Mouse (Mus musculus): Measurements from ENCODE around the gene Notch3. TPM values are rescaled to one million over a fixed set of nuclear protein-coding genes. Genes with fewer than 3 reads are reported as not detected.

The Notch3 gene
- total RNA-seq, 2 experiments from 2014 or later: 0.09 TPM; not detected in 1

- ATAC-seq (replicated peaks; ENCODE audit: low FRiP score, poor library complexity, severe bottlenecking): peak; percentile 40; the same call in 1 of the 2 replicates
These were observed 3.0 kb upstream of the Notch3 start for GRCm38 (mm10) chr17:32169518-32170225.

- ATAC-seq (replicated peaks; ENCODE audit: low FRiP score, poor library complexity, severe bottlenecking): no peak
These were observed 653 bp downstream of the Notch3 start for GRCm38 (mm10) chr17:32165803-32166595.

- ATAC-seq (replicated peaks; ENCODE audit: low FRiP score, poor library complexity, severe bottlenecking): no peak
These were observed 1.3 kb downstream of the Notch3 start for GRCm38 (mm10) chr17:32165266-32165802.

DNA sequence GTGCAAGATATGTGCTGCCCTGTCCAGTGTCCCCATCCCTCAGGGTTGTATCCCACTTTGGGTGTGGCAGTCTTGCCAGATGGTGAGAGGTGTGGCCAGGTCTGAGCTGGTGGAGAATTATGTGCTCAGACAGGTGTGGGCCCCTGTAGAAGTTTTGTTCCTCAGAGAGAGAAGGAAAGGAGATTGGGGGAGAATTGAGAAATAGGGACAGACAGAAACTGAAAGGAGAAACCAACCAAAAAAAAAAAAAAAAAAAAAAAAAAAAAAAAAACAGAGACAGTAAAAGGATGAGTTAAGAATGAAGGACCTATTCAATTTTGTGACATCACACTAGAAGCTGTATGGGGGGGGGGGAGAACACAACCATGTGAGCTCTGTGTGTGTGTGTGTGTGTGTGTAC, 1.9 kb downstream of the Notch3 start:
- no peak for ATAC-seq (replicated peaks; ENCODE audit: low FRiP score, poor library complexity, severe bottlenecking)

- ATAC-seq (replicated peaks; ENCODE audit: low FRiP score, poor library complexity, severe bottlenecking): no peak
These were observed 2.6 kb downstream of the Notch3 start for GRCm38 (mm10) chr17:32163910-32164650.

DNA sequence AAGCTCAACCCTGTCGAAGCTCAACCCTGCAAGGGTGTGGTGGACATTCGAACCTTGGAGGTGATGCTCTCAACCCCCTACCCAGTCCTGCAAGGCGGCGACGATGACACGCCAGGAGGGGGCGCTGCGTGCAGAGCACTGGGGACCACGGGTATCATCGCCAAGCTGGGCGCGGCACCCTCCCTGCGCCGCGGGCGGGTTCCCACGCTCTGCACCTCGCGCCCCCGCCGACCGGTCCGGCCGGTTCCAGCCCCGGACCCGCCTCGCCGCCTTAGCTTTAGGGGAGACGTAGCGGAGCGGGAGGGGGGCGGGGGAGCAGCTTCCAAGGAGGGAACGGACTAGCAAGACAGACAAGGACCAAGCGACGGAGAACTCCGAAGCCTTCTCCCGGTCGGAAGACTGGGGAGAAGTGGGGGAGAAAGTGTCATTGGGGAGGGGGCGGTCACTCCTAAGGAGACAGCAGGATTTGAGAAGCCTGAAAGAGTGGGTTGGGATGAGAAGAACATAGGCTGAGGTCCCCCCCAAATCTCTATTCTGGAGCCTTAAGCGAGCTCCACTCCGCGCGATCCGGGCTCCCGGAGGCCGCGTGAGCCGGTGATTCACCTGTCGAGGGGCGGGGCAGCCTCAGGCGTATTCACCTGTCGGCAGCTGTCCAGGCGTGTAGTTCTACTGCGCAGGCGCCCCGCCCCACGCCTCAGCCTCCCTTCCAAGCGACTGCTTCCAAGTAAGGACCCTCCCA, 4.4 kb downstream of the Notch3 start:
- ATAC-seq (replicated peaks; ENCODE audit: low FRiP score, poor library complexity, severe bottlenecking): no peak

DNA sequence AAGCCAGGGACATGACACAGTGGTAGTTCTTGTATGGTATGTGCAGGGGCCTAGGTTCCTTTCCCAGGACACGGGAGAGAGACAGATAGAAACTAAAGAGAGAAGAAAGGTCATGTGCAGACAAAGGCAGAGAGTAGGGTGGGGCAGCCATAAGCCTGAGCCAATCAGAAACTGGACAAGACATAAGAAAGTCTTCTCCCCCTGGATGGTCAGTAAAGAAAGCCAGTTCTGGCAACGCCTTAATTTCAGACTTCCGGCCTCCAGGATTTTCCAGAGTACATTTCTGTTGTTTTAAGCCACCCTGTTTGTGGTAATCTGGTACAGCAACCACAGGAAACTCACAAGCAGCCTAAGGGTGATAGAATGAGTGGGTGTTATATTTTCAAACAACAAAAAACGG, 5.8 kb downstream of the Notch3 start:
- ATAC-seq (replicated peaks; ENCODE audit: low FRiP score, poor library complexity, severe bottlenecking): no peak

- ATAC-seq (replicated peaks; ENCODE audit: low FRiP score, poor library complexity, severe bottlenecking): no peak
These were observed 7.8 kb downstream of the Notch3 start for GRCm38 (mm10) chr17:32158841-32159240.

DNA sequence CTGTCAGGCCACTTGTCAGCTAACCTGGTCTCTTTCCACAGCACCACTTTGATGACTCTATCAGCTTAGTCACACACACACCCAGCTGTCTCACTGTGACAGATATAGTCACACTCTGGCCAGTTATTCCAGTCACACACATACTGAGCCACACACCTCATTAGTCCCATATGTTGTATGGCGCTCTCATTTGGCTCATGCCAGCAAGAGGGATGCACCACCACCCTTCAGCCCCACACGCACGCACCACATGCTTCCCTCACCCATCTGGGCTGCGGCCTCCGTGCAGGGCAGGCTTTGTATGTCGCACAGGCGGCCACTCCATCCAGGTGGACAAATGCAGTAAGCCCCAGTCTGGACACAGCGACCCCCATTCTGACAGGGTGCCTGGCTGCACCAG, 19.9 kb downstream of the Notch3 start:
- no peak for ATAC-seq (replicated peaks; ENCODE audit: low FRiP score, poor library complexity, severe bottlenecking)

DNA sequence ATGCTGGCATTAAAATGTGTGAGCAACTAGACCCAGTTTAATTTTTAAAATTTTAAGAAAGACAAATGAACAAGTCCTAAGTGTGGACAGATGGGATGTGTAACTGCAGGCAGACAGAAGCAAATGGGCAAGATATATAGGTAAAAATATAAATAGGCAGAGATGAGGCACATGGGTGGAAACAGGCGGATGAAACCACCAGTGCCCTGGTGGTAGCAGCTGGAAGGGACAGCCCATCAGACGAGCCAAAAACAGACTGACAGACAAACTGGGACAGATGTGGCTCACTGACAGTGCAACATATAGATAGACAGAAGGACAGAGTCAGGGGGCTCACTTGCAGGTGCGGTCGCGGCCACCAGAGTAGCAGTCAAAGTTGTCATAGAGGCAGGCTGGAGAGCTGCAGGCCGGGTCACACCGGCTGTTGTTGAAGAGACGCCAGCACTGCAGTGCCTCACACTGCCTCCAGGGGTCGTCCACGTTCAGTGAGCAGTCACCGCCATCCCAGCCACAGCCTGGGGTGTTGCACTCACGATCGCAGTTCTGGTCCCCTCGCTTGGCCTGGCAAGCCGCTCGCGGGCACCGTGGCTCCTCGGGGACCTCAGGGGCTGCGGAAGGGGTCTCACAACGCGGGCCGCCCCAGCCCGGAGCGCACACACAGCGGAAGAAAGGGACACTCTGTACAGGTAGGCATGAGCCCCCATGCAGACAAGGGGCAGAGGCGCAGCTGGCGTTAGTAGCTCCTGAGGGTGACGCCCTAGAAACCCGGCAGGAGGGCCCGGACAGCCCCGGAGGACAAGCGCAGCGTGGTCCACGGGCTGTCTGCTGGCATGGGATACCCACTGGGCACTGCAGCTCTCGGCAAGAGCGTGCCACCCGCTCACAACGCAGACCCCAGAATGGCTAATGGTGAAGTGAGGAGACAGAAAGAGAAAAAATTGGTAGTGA, 23.5 kb downstream of the Notch3 start:
- peak; percentile 87 for ATAC-seq (replicated peaks; ENCODE audit: low FRiP score, poor library complexity, severe bottlenecking)

DNA sequence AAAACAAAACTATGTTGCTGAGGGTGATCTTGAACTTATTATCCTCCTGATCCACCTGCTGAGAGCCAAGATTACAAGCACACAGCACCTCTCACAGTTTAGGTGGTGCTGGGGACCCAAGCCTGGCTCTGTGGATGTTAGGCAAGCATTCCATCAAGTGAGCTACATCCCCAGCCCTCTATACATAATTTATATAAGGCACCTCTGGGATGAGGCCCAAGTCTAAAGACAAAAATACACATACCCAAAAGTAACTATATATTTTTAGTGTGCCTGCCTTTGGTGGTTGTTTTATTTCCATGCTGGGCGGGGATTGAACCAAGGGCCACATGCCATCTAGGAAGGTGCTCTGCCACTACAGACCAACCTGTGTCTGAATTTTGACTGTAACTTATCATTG, 24.4 kb downstream of the Notch3 start:
- ATAC-seq (replicated peaks; ENCODE audit: low FRiP score, poor library complexity, severe bottlenecking): no peak

GRCm38 (mm10) chr17:32133375-32133774, 33.3 kb downstream of the Notch3 start:
- no peak for ATAC-seq (replicated peaks; ENCODE audit: low FRiP score, poor library complexity, severe bottlenecking)

DNA sequence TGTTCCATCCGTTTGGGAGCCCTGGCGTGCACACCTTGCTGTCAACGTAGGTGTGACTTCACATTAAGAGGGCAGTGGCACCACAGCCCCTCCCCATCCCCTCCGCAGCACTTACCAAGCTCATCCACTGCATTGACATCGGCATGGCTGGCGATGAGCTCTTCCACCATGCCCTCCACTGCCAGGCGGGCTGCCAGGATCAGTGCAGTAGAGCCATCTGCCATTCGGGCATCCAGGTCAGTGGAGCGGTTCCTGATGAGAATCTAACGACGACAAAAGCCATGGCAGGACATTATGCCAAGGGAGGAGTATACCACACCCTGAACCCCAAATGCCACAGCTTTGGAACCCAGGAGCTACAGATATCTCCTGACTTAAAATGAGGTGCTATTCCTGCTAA, 34.6 kb downstream of the Notch3 start:
- ATAC-seq (replicated peaks; ENCODE audit: low FRiP score, poor library complexity, severe bottlenecking): no peak

DNA sequence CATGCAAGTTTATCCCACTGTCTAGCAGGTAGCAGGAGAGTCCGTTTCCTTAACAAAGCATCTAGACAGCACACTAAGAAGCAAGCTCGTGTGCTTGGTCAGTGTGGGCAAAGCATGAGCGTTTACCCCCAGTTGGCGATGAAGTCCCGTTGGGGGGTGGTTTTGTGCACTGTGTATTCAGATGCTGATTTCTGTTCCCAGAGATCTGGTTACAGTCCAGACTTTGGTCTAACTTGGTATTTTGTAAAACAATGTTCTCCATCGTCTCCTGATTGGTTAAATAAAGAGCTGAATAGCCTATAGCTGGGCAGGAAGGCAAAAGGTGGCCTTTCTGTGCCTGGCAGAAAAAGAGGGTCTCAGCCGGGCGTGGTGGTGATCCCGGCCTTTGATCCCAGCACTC, 36.1 kb downstream of the Notch3 start:
- ATAC-seq (replicated peaks; ENCODE audit: low FRiP score, poor library complexity, severe bottlenecking): no peak

GRCm38 (mm10) chr17:32127195-32127594, 39.5 kb downstream of the Notch3 start:
- ATAC-seq (replicated peaks; ENCODE audit: low FRiP score, poor library complexity, severe bottlenecking): no peak

- no peak for ATAC-seq (replicated peaks; ENCODE audit: low FRiP score, poor library complexity, severe bottlenecking)
These were observed 41.2 kb downstream of the Notch3 start for GRCm38 (mm10) chr17:32125407-32125806.

GRCm38 (mm10) chr17:32123545-32123944, 43.1 kb downstream of the Notch3 start:
- no peak for ATAC-seq (replicated peaks; ENCODE audit: low FRiP score, poor library complexity, severe bottlenecking)

DNA sequence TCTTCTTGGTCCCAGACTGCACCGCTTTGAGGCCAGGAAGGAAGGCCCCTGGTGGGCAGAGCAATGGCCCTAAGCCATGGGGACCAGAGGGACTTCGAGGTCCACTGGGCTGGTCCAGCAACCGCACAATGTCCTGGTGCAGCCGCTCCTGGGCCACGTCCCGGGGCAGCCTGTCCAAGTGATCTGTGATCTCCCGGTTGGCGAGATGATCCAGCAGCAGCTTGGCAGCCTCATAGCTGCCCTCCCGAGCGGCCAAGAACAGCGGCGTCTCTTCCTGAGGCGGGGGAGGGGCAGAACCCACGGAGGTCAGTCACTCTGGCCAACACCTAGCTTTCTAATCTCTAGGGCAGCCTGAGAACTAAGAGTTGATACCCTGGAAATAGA, 44.1 kb downstream of the Notch3 start:
- no peak for ATAC-seq (replicated peaks; ENCODE audit: low FRiP score, poor library complexity, severe bottlenecking)

Measured in erythroblast, adult 5-6 weeks (primary cell).